Mouse (Mus musculus) induced T-regulatory cell, adult 2 months (primary cell): Measurements from ENCODE around the gene Treh.
"Not testable (repeated sequence)": the region's sequence is repeated elsewhere in the genome, so short reads cannot be mapped to it uniquely, and the experiment has no call there.

ENCODE experiments used
- DNase-seq: peaks from one replicate; pipeline ENCODE4 v3.0.0-alpha.2; 2012; ENCODE audit warnings: low read depth

Treh gene

GRCm38 (mm10) chr9:44673005-44673404, at the start of gene Treh:
Gene Treh (plus strand): TSS chr9:44673233.
- DNase-seq = no peak

DNA sequence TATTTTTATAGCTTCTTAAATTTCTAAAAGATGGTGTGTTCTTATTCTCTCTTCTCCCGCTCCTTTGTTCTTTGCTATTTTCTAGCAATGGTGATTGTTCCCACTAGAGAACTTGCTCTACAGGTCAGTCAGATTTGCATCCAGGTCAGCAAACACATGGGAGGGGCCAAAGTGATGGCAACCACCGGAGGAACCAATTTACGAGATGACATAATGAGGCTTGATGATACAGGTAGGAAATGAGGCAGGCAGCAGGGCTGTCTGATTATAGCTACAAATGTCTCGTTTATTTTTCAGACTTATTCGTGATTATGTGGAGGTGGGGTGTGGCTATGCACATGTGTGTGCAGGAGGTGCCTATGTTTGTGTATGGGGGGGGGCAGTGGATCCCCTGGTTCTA, 48.6 kb upstream of the Treh start:
- no peak for DNase-seq

GRCm38 (mm10) chr9:44626268-44626667, 46.8 kb upstream of the Treh start:
- no peak for DNase-seq

DNA sequence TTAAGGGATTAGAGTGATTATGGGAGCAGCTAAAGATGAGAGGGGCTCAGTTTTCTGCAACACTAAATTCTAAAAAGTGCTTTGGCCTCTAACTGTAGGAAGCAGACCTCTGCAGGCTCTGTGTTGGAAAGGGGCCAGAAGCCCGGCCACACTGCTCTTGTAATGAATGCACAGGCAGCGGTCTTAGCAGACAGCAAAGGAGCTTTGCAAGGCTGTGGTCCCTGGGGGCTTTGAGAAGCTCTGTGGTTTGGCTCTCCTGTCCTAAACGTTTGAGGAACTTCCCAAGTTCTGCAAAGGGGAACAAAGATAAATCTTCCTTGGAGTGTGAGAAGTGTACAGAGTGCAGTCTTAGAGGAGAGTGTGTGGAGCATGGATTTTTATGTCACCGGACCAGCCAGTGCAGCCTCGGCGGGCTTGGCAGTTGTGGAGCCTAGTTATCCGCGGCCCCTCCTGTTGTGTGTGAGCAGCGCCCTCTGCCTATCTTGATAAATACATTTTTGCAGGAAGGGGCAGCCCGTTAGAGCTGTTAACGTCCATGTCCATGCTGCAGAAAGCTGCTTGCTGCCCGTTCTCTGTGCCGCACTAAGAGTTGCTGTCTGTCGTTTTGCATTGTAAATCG, 35.4 kb upstream of the Treh start:
- no peak for DNase-seq

DNA sequence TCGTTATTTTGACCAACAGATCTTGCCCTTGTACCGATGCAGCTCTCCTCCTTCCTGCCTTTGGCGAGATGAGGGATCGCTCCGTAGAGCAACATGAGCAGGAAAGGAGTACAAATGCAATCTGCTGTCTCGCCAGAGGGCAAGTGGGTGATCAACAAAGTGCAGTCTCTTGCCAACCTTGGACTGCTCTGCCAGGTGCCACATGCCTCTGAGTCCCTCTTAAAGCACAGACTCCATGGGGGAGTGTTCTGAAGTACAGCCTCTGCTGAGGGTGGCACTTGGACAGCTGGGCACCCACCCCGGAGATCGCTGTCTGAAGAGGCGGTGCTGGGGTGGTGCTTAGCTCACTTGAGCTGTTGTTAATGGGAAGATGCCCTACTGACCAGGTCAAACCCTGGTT, 34.3 kb upstream of the Treh start:
- DNase-seq = not testable (repeated sequence)

DNA sequence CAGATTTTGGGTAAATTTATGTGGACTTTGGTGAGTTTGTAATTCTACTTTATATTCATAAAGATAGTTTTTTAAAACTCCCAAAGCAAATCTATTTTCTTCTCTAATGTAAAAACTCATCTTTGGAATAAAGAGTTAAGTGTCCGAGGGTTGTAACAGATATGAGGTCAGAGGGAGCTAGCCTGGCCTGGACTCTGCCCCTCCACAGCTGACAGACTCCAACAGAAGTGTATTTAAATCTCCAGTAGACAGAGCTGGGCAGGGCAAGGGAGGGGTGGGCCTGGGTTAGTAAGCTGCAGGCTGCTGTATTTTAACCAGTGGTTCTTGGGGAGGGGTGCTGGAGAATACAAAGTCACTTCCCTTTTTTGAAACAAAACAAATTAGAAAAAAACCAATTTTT, 33.0 kb upstream of the Treh start:
- DNase-seq = not testable (repeated sequence)

DNA sequence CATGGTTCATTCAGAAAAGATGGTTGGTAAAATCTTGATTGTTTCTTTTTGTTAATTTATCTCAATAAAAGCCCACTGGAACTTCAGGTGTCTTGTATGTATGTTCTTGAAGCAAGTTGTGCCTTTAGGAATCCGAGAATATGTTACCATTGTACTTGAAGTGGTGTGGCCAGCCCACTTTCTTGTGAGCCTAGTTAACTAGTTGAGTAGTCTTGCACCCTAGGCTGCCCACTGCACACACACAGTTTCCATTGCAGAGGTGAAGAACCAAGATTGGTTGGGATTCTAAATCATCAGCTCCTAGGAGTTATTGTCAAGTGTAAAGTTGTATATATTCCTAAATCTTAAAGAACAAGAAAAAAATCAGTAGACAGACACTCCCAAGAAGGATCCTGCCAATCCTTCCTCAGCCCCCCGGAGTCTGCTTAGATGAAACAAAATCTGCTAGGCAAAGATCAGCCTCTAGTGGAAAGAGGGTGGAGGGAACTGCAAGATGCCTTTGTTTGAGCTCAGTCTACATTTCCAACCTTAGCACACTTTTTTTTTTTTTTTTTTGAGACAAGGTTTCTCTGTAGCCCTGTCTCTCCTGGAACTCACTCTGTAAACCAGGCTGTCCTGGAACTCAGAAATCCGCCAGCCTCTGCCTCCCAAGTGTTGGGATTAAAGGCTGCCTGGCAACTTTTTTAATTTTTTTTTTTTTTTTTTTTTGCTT, 32.2 kb upstream of the Treh start:
- DNase-seq = no peak

DNA sequence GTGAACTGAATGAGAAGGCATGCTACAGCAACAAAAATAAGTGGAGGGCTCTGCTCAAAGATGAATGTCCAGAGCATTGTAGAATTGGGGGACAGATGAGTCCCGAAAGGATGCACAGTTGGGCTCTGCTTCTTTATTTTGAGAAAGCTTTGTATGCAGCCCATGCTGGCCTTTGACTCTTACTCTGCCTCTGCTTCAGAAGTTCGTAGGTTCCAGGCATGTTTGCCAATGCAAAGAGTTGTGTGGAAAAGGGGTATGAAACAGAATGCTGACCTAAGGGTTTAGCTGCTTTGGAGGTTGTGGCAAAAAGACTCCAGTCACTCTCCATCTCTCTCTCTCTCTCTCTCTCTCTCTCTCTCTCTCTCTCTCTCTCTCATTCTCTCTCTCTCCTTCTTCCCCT, 31.4 kb upstream of the Treh start:
- DNase-seq = no peak

- no peak for DNase-seq
These were observed 29.9 kb upstream of the Treh start for GRCm38 (mm10) chr9:44643103-44643502.

GRCm38 (mm10) chr9:44644186-44644585, 28.8 kb upstream of the Treh start:
- DNase-seq = no peak

GRCm38 (mm10) chr9:44645481-44645880, 27.6 kb upstream of the Treh start:
- no peak for DNase-seq

DNA sequence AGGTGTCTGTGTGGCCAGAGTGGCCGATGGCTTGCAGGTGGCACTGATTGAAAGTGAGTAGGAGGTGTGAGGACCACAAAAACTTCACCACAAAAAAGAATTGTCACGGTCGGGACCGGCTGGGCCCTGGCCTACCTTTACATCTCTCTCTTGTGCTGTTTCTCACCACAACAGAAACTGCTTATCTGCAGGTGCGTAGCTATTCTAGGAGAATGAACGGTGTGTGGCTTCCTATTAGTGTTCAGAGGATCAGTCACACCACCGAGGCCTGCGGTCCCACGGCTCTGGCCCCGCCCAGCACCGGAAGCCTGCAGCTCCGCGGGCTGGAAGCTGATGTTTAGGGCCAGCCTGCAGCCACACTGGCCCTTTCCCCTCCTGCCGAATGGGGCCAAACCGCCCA, 27.1 kb upstream of the Treh start:
- DNase-seq = peak; percentile 89

- DNase-seq = no peak
These were observed 26.7 kb upstream of the Treh start for GRCm38 (mm10) chr9:44646366-44646765.

DNA sequence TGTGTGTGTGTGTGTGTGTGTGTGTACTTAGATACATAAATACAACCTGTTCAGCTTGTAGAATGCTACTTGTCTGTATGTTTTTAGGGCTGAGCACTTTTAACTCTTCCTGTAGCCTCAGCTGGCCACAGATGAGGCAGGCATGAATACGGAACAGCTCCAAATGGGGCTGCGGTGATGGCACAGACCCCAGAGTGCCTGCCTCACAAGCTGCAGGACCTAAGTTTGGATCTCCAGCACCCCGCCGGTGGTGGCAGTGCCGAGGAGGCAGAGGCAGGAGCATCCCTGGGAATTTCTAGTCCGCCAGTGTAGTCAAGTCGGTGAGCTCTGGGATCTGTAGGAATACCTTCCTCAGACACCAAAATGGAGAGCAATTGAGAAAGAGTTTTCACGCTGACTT, 26.0 kb upstream of the Treh start:
- no peak for DNase-seq

DNA sequence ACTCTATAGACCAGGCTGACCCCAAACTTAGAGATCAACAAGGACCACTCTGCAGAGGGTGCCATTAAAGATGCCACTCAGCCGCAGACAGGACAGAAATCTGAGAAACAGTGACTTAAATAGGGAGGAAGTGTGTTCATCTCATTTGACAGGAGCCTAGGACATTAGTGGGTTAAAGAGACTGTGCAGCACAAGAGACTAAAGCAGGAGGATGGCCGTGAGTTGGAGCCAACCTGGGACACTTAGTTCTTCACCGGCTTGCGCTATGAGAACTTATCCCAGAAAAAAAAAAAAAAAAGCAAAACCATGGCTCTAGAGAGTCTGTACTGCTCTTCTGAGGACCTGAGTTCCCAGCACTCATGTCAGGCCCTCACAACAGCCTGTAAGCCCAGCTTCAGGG, 25.4 kb upstream of the Treh start:
- DNase-seq = no peak

DNA sequence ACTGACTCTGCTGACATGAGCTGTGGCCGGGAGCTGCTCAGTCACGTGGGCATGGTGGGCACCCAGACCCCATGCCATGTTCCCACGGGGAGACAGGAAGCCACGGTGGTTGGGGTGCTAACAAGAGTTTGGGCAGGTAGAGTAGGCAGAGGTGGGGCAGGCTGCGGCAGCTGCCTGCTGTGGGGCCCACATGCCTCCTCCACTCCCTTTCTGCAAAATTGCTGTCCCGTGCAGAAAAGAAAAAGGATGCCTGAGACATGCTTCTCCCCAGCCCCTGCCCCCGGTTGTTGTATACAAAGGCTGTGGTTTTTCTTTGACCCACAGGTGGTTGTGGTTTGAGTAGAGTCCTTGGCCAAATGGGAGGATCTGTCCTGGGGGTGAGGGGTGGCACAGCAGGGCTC, 24.2 kb upstream of the Treh start:
- DNase-seq = peak; percentile 67

DNA sequence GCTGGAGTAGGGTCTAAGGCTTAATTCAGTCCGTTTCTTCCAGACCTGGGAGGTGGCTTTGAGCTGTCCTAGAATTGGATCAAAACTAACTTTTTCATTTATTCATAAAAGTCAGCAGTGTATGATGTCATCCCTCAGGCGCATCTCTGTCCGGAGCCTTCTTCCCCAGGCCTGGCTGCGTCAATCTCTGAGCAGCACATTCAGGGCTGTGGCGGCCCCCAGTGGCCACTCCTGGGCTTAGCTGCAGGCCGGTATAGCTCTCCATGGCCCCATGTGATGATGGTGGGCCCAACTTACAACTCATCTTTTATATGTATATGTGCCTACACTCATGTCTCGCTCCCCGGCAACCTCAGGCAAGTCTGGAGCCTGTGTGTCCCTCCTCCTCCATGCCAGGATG, 21.0 kb upstream of the Treh start:
- peak; percentile 80 for DNase-seq

GRCm38 (mm10) chr9:44653896-44654295, 19.1 kb upstream of the Treh start:
- no peak for DNase-seq

DNA sequence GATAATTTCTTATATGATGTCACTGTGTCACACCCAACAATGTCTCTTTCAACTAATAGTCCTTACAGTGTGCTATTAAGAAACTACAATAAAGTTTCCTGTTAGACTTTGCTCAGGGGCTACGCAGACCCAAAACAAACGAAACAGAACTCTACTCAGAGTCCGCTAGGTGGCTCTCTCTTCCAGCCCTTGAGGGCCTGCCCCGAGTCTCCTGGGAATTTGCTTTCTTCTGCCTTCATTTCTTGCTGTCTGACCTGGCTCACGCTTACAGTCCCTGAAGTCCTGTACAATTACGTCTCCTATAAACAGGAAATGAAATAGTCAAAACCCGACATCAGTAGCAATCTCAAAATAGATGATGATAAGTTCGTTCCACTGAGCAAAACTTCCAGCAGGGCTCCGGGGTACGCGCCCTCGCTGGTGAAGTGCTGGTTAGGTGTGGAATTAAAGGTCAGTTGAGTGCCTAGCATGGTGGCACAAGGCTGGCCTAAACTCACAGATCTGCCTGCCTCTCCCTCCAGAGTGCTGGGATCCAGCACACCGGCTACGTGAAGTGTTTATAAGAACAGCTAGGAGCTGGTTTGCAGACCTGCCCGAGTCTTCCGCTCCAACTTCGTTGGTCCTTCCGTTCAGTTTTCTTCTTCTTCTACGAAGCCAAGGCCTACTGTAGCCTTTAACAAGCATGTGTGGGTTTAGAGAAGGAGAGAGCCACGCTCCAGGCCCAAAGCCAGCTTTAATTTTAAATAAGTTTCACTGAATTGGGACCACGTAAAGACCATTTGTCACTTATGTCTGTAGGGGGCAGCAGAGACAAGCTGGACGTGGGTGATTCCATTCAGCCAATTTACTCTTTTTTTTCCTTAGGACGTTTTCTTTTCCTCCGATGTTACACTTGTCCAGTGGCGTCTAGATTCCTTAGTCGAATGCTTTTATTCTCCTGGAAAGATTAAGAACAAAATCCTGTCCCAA, 17.7 kb upstream of the Treh start:
- DNase-seq = peak; percentile 84

GRCm38 (mm10) chr9:44663706-44664105, 9.3 kb upstream of the Treh start:
- no peak for DNase-seq

GRCm38 (mm10) chr9:44671416-44671815, 1.6 kb upstream of the Treh start:
- DNase-seq = no peak

GRCm38 (mm10) chr9:44672291-44672865, 655 bp upstream of the Treh start:
- no peak for DNase-seq
